Mouse (Mus musculus): ENCODE data around the gene Dido1. TPM values are rescaled to one million over a fixed set of nuclear protein-coding genes. Genes with fewer than 3 reads are reported as not detected.

Dido1 gene
- polyA plus RNA-seq, 1 experiment, result 67.8 TPM

- no peak overlapping the region for H3K9ac ChIP-seq (ENCODE audit: low read depth, poor library complexity, severe bottlenecking)
- no peaks in the 10 kb centered on the region for H3K27me3 ChIP-seq (ENCODE audit: control insufficient read depth, insufficient read depth, low read length, poor library complexity, severe bottlenecking)
- H3K27ac ChIP-seq (ENCODE audit: insufficient read depth, low read length), result no peak overlapping the region
- H3K4me3 ChIP-seq (ENCODE audit: low read depth, low read length), result no peak overlapping the region
- H3K9me3 ChIP-seq (replicated peaks; ENCODE audit: control insufficient read depth, insufficient read depth, low read length, poor library complexity, severe bottlenecking), result no peaks in the 10 kb centered on the region
- no peak for TF ChIP-seq CTCF (IDR thresholded peaks at IDR 0.05; ENCODE audit: low read depth, low read length)
- TF ChIP-seq EP300 (IDR thresholded peaks at IDR 0.05; ENCODE audit: insufficient read depth, low read depth, low read length), result no peak
- no peak for TF ChIP-seq POLR2A (IDR thresholded peaks at IDR 0.05; ENCODE audit: insufficient read depth, low read length)
- peaks cover 2% of the 10 kb centered on the region for H3K4me1 ChIP-seq (ENCODE audit: control insufficient read depth, insufficient read depth, low read length)
- H3K36me3 ChIP-seq (ENCODE audit: control insufficient read depth, insufficient read depth, low read length, poor library complexity, severe bottlenecking), result no peaks in the 10 kb centered on the region
These were observed 36.9 kb upstream of the Dido1 start for GRCm38 (mm10) chr2:180746569-180747192.

DNA sequence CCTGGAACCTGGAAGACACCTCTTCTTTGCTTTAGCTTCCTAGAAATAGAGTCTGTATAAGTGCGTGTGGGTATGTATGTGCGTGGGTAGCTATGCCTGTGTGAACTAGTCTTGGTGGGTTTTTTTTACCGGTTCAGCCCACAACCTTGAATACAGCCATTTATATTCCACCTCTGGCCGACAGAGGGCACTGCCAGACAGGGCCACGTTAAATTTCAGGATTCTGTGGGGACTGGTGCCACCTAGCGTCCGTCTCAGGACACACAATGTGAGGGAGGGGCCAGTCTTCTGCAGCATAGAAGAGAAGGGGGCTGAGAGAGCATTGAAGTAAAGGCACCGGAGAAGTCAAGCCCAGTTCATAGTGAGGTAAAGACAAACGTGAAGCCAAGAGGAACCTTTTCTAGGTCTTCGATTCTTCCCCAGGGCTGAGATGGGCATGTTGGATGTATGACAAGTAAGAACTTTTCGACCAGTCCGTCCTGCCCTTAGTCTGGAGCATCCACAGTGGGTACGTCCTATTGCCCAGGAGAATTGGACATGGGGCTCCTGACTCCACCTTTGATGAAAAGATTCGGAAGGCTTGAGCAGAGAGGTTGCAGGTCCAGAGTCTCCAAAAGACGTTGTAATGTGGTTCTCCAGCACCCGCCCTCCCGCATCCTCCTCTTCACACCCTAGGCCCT is 35.6 kb upstream of the Dido1 start:
- TF ChIP-seq POLR2A (IDR thresholded peaks at IDR 0.05; ENCODE audit: insufficient read depth, low read length) (no peak), CTCF (IDR thresholded peaks at IDR 0.05; ENCODE audit: low read depth, low read length) (peak; percentile 100), EP300 (IDR thresholded peaks at IDR 0.05; ENCODE audit: insufficient read depth, low read depth, low read length) (peak; percentile 68; the same call in 1 of the 2 replicates)
- Histone ChIP-seq H3K27ac (ENCODE audit: insufficient read depth, low read length) (peak overlapping the region; percentile 68), H3K4me1 (ENCODE audit: control insufficient read depth, insufficient read depth, low read length) (peaks cover 11% of the 10 kb centered on the region), H3K9ac (ENCODE audit: low read depth, poor library complexity, severe bottlenecking) (0 out of 2 replicates have a peak overlapping the region, but pooled peaks have one; percentile 24), H3K27me3 (ENCODE audit: control insufficient read depth, insufficient read depth, low read length, poor library complexity, severe bottlenecking) (no peaks in the 10 kb centered on the region), H3K36me3 (ENCODE audit: control insufficient read depth, insufficient read depth, low read length, poor library complexity, severe bottlenecking) (no peaks in the 10 kb centered on the region), H3K4me3 (ENCODE audit: low read depth, low read length) (no peak overlapping the region), H3K9me3 (replicated peaks; ENCODE audit: control insufficient read depth, insufficient read depth, low read length, poor library complexity, severe bottlenecking) (no peaks in the 10 kb centered on the region)

- Histone ChIP-seq H3K4me3 (ENCODE audit: low read depth, low read length) (no peak overlapping the region), H3K27ac (ENCODE audit: insufficient read depth, low read length) (peak overlapping the region; percentile 42), H3K9me3 (replicated peaks; ENCODE audit: control insufficient read depth, insufficient read depth, low read length, poor library complexity, severe bottlenecking) (no peaks in the 10 kb centered on the region), H3K4me1 (ENCODE audit: control insufficient read depth, insufficient read depth, low read length) (peaks cover 14% of the 10 kb centered on the region), H3K36me3 (ENCODE audit: control insufficient read depth, insufficient read depth, low read length, poor library complexity, severe bottlenecking) (no peaks in the 10 kb centered on the region), H3K9ac (ENCODE audit: low read depth, poor library complexity, severe bottlenecking) (no peak overlapping the region), H3K27me3 (ENCODE audit: control insufficient read depth, insufficient read depth, low read length, poor library complexity, severe bottlenecking) (no peaks in the 10 kb centered on the region)
- TF ChIP-seq POLR2A (IDR thresholded peaks at IDR 0.05; ENCODE audit: insufficient read depth, low read length) (no peak), CTCF (IDR thresholded peaks at IDR 0.05; ENCODE audit: low read depth, low read length) (no peak), EP300 (IDR thresholded peaks at IDR 0.05; ENCODE audit: insufficient read depth, low read depth, low read length) (no peak)
These were observed 33.5 kb upstream of the Dido1 start for GRCm38 (mm10) chr2:180743321-180743720.

- H3K4me1 ChIP-seq (ENCODE audit: control insufficient read depth, insufficient read depth, low read length), result peaks cover 14% of the 10 kb centered on the region
- TF ChIP-seq POLR2A (IDR thresholded peaks at IDR 0.05; ENCODE audit: insufficient read depth, low read length) (no peak), EP300 (IDR thresholded peaks at IDR 0.05; ENCODE audit: insufficient read depth, low read depth, low read length) (no peak), CTCF (IDR thresholded peaks at IDR 0.05; ENCODE audit: low read depth, low read length) (no peak)
- H3K27ac ChIP-seq (ENCODE audit: insufficient read depth, low read length), result peak overlapping the region; percentile 42; the same call in 1 of the 2 replicates
These were observed 33.0 kb upstream of the Dido1 start for GRCm38 (mm10) chr2:180742820-180743219.

DNA sequence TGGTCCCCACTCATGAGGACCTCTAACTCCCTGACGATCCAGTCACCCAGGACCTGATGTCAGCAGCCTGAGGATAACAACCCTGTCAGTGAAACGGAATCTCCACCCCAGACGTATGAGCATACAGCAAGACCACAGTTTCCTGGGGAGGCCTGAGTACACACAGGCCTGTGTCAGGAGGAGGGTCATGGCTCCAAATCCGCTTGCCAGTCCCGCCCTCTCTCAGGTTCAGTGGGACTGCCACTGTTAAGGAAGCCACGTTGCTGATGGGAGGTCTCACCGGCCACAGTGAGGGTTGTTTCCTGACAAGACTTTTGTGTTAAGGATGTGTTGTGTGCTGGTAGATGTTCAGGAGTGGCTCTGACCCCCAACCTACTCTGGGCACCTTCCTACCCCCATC is 31.6 kb upstream of the Dido1 start:
- no peaks in the 10 kb centered on the region for H3K27me3 ChIP-seq (ENCODE audit: control insufficient read depth, insufficient read depth, low read length, poor library complexity, severe bottlenecking)
- no peak overlapping the region for H3K9ac ChIP-seq (ENCODE audit: low read depth, poor library complexity, severe bottlenecking)
- peak overlapping the region; percentile 68; the same call in 1 of the 2 replicates for H3K27ac ChIP-seq (ENCODE audit: insufficient read depth, low read length)
- H3K9me3 ChIP-seq (replicated peaks; ENCODE audit: control insufficient read depth, insufficient read depth, low read length, poor library complexity, severe bottlenecking), result no peaks in the 10 kb centered on the region
- H3K4me3 ChIP-seq (ENCODE audit: low read depth, low read length), result no peak overlapping the region
- H3K4me1 ChIP-seq (ENCODE audit: control insufficient read depth, insufficient read depth, low read length), result peaks cover 14% of the 10 kb centered on the region
- H3K36me3 ChIP-seq (ENCODE audit: control insufficient read depth, insufficient read depth, low read length, poor library complexity, severe bottlenecking), result no peaks in the 10 kb centered on the region
- TF ChIP-seq EP300 (IDR thresholded peaks at IDR 0.05; ENCODE audit: insufficient read depth, low read depth, low read length), result no peak
- no peak for TF ChIP-seq POLR2A (IDR thresholded peaks at IDR 0.05; ENCODE audit: insufficient read depth, low read length)
- no peak for TF ChIP-seq CTCF (IDR thresholded peaks at IDR 0.05; ENCODE audit: low read depth, low read length)

More at GRCm38 (mm10) chr2:180742820-180743219, 33.0 kb upstream of the Dido1 start:
- Histone ChIP-seq H3K9me3 (replicated peaks; ENCODE audit: control insufficient read depth, insufficient read depth, low read length, poor library complexity, severe bottlenecking) (no peaks in the 10 kb centered on the region), H3K27me3 (ENCODE audit: control insufficient read depth, insufficient read depth, low read length, poor library complexity, severe bottlenecking) (no peaks in the 10 kb centered on the region), H3K9ac (ENCODE audit: low read depth, poor library complexity, severe bottlenecking) (no peak overlapping the region), H3K36me3 (ENCODE audit: control insufficient read depth, insufficient read depth, low read length, poor library complexity, severe bottlenecking) (no peaks in the 10 kb centered on the region), H3K4me3 (ENCODE audit: low read depth, low read length) (no peak overlapping the region)

GRCm38 (mm10) chr2:180740349-180740748 is 30.6 kb upstream of the Dido1 start:
- peak overlapping the region; percentile 87 for H3K27ac ChIP-seq (ENCODE audit: insufficient read depth, low read length)
- no peak overlapping the region for H3K9ac ChIP-seq (ENCODE audit: low read depth, poor library complexity, severe bottlenecking)
- H3K4me1 ChIP-seq (ENCODE audit: control insufficient read depth, insufficient read depth, low read length), result peaks cover 14% of the 10 kb centered on the region
- no peaks in the 10 kb centered on the region for H3K27me3 ChIP-seq (ENCODE audit: control insufficient read depth, insufficient read depth, low read length, poor library complexity, severe bottlenecking)
- no peaks in the 10 kb centered on the region for H3K9me3 ChIP-seq (replicated peaks; ENCODE audit: control insufficient read depth, insufficient read depth, low read length, poor library complexity, severe bottlenecking)
- TF ChIP-seq POLR2A (IDR thresholded peaks at IDR 0.05; ENCODE audit: insufficient read depth, low read length), result no peak
- peak; percentile 48 for TF ChIP-seq CTCF (IDR thresholded peaks at IDR 0.05; ENCODE audit: low read depth, low read length)
- peak; percentile 97 for TF ChIP-seq EP300 (IDR thresholded peaks at IDR 0.05; ENCODE audit: insufficient read depth, low read depth, low read length)
- H3K36me3 ChIP-seq (ENCODE audit: control insufficient read depth, insufficient read depth, low read length, poor library complexity, severe bottlenecking), result no peaks in the 10 kb centered on the region
- peak overlapping the region; percentile 15 for H3K4me3 ChIP-seq (ENCODE audit: low read depth, low read length)

All from ES-Bruce4 (cell line).